Mouse (Mus musculus) brain, embryonic 14.5 days (tissue): ENCODE data around the gene Gpr27. TPM values are rescaled to one million over a fixed set of nuclear protein-coding genes. Genes with fewer than 3 reads are reported as not detected.
A peak's percentile ranks its signal among the peaks of the same experiment; 100 is the strongest.

ENCODE experiments used
- DNase-seq: peaks from one replicate; pipeline ENCODE4 v3.0.0-alpha.2; 2011; ENCODE audit warnings: low read depth
- CTCF ChIP-seq: fragments of 200-500 bp; IDR thresholded peaks from 2 replicates; pipeline ENCODE4 v1.5.1; 2012; ENCODE audit warnings: inconsistent platforms, mild to moderate bottlenecking, moderate library complexity, borderline replicate concordance; ENCODE audit not compliant: insufficient read depth, insufficient read length; ENCODE audit errors: extremely low read depth
- POLR2A ChIP-seq: fragments of 200-500 bp; IDR thresholded peaks from 2 replicates; pipeline ENCODE4 v1.6.1; 2012; ENCODE audit warnings: mild to moderate bottlenecking, inconsistent platforms, borderline replicate concordance; ENCODE audit not compliant: poor library complexity, insufficient read depth, insufficient read length, severe bottlenecking; ENCODE audit errors: extremely low read depth
- polyA plus RNA-seq: library from polyadenylated mRNA; depleted of rRNA; stranded (reverse); fragments of >200 nt; gene quantifications from 2 replicates; pipeline ENCODE4 v1.2.3, GENCODE M21; 2012

Gene Gpr27
- polyA plus RNA-seq, 1 experiment, result 38.8 TPM

- TF ChIP-seq POLR2A (no peak), CTCF (no peak)
- DNase-seq, result no peak
These were observed 29.2 kb upstream of the Gpr27 start for GRCm38 (mm10) chr6:99663232-99663631.

- DNase-seq, result peak; percentile 43
- no peak for TF ChIP-seq CTCF
- no peak for TF ChIP-seq POLR2A
These were observed 26.8 kb upstream of the Gpr27 start for GRCm38 (mm10) chr6:99665457-99666317.

GRCm38 (mm10) chr6:99666318-99667171 is 25.9 kb upstream of the Gpr27 start, which contains the start of the genes Eif4e3 and Gm20696:
Gene Eif4e3, minus strand, starts transcription at chr6:99666771.
Gene Gm20696, minus strand, starts transcription at chr6:99666797.
- 0 out of 2 replicates have a peak, but pooled peaks have one; percentile 43 for TF ChIP-seq POLR2A
- TF ChIP-seq CTCF, result no peak
- peak; percentile 66 for DNase-seq

- DNase-seq, result no peak
These were observed 25.2 kb upstream of the Gpr27 start for GRCm38 (mm10) chr6:99667290-99667689.

GRCm38 (mm10) chr6:99669481-99670325 is 22.8 kb upstream of the Gpr27 start:
- TF ChIP-seq POLR2A (no peak), CTCF (no peak)
- DNase-seq, result peak; percentile 97

More at GRCm38 (mm10) chr6:99667290-99667689, 25.2 kb upstream of the Gpr27 start:
- TF ChIP-seq CTCF (no peak), POLR2A (no peak)

GRCm38 (mm10) chr6:99670481-99671119 is 21.9 kb upstream of the Gpr27 start:
- DNase-seq, result peak; percentile 90
- TF ChIP-seq CTCF, result peak; percentile 74; the same call in 1 of the 2 replicates
- no peak for TF ChIP-seq POLR2A

- TF ChIP-seq CTCF (peak; percentile 21; the same call in 1 of the 2 replicates), POLR2A (no peak)
- DNase-seq, result no peak
These were observed 20.7 kb upstream of the Gpr27 start for GRCm38 (mm10) chr6:99671768-99672167.

GRCm38 (mm10) chr6:99674482-99674881 is 18.0 kb upstream of the Gpr27 start:
- TF ChIP-seq POLR2A, result no peak
- no peak for TF ChIP-seq CTCF
- DNase-seq, result peak; percentile 52

GRCm38 (mm10) chr6:99677325-99677724 is 15.2 kb upstream of the Gpr27 start:
- no peak for DNase-seq
- no peak for TF ChIP-seq CTCF
- no peak for TF ChIP-seq POLR2A

- DNase-seq, result peak; percentile 75
- TF ChIP-seq CTCF, result no peak
- TF ChIP-seq POLR2A, result no peak
These were observed 14.4 kb upstream of the Gpr27 start for GRCm38 (mm10) chr6:99678108-99678507.

GRCm38 (mm10) chr6:99683974-99684373 is 8.5 kb upstream of the Gpr27 start:
- no peak for DNase-seq
- TF ChIP-seq POLR2A (no peak), CTCF (no peak)
